Mouse (Mus musculus) neural tube, embryonic 11.5 days (tissue): ENCODE measurements at regions not wholly inside any gene's neighbourhood (a gene's known extent, or its start where the extent isn't known, plus 50 kb on each side); places are given as distances from the start of the nearest gene placed in this dataset.

ENCODE experiments used
- ATAC-seq: fragments of 200-750 bp; cut with Nextera tagmentation; 2 replicates; pipeline ENCODE4 v1.8.0; 2017; ENCODE audit warnings: moderate number of reproducible peaks, mild to moderate bottlenecking, moderate TSS enrichment, moderate library complexity; ENCODE audit not compliant: insufficient read depth, low FRiP score, low TSS enrichment
- DNase-seq: peaks from one replicate; pipeline ENCODE4 v3.0.0-alpha.2; 2015; ENCODE audit warnings: low spot score
- H3K27ac ChIP-seq: fragments of 300-500 bp; sonication (generic); 2 replicates; pipeline ENCODE4 v1.5.1; 2014; ENCODE audit warnings: low read depth, mild to moderate bottlenecking, low read length
- H3K27me3 ChIP-seq: fragments of 300-500 bp; sonication (generic); 2 replicates; pipeline ENCODE4 v1.6.1; 2014; ENCODE audit warnings: mild to moderate bottlenecking, low read length, mixed read lengths; ENCODE audit not compliant: control insufficient read depth, insufficient read depth
- H3K36me3 ChIP-seq: fragments of 300-500 bp; sonication (generic); 2 replicates; pipeline ENCODE4 v1.6.1; 2014; ENCODE audit warnings: mild to moderate bottlenecking, low read length, moderate library complexity, mixed read lengths; ENCODE audit not compliant: control insufficient read depth, insufficient read depth
- H3K4me1 ChIP-seq: fragments of 300-500 bp; sonication (generic); 2 replicates; pipeline ENCODE4 v1.6.1; 2014; ENCODE audit warnings: low read length, mixed read lengths; ENCODE audit not compliant: control insufficient read depth, insufficient read depth
- H3K4me2 ChIP-seq: fragments of 300-500 bp; sonication (generic); 2 replicates; pipeline ENCODE4 v1.6.1; 2014; ENCODE audit warnings: low read depth, mild to moderate bottlenecking, moderate library complexity
- H3K4me3 ChIP-seq: fragments of 300-500 bp; sonication (generic); 2 replicates; pipeline ENCODE4 v1.5.1; 2014; ENCODE audit warnings: low read depth, low read length
- H3K9ac ChIP-seq: fragments of 300-500 bp; sonication (generic); 2 replicates; pipeline ENCODE4 v1.6.1; 2014; ENCODE audit warnings: mild to moderate bottlenecking, low read length
- H3K9me3 ChIP-seq: fragments of 300-500 bp; sonication (generic); 2 replicates; pipeline ENCODE4 v1.6.1; 2016; ENCODE audit warnings: low read length; ENCODE audit not compliant: control insufficient read depth
- WGBS: fragments of 180-500 bp; shearing (Covaris S2); extraction: QIAGEN DNeasy Blood & Tissue Kit; methylation state at CpG from one replicate; pipeline ENCODE4 v1.1.7; 2014; 5-methylcytosine and 5-hydroxymethylcytosine counted together

DNA sequence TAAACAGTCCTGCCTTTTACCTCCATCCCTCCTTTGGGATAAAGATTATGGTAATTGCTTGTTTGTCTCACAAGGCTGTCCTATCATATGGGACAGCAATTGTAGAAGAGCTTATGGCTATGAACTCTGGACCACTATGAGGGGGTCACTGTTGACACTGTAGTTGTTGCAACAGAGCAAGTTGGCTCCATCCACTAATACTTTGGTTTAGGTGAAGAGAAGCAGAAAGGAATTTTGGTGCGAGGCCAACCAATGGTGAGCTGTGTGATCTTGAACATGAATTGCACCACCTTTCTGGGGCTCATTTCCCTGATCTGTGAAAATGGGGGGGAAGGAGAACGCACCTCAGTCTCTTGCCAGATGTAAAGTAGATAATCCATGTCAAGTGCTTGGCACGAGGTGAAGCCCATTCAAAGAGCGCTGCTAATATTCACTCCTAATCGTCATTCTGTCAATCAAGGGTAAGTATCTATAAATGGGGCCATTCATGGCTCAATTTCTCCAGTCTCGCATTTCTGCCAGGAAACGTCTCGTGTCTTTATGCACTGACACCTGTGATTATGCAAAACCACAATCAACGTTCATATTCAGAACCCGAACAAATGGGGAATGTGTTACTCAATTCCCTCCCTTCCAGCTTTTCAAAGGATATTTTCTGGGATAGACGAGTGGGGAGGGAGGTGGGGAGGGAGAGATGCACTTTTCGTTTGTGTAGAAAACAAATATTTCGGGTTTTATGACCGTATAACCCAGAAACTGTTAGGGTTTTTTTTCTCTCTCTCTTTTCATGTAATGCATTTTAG, 133.3 kb upstream of the Jun start:
- DNase-seq = no peak
- Histone ChIP-seq H3K4me1 (no peaks in the 10 kb centered on the region), H3K27ac (no peak overlapping the region), H3K4me3 (no peak overlapping the region), H3K36me3 (no peaks in the 10 kb centered on the region), H3K9me3 (no peaks in the 10 kb centered on the region), H3K4me2 (no peak overlapping the region), H3K9ac (no peak overlapping the region), H3K27me3 (no peaks in the 10 kb centered on the region)
- 72% methylated on average over 14 of the region's 14 CpGs for WGBS
- ATAC-seq = no peak

DNA sequence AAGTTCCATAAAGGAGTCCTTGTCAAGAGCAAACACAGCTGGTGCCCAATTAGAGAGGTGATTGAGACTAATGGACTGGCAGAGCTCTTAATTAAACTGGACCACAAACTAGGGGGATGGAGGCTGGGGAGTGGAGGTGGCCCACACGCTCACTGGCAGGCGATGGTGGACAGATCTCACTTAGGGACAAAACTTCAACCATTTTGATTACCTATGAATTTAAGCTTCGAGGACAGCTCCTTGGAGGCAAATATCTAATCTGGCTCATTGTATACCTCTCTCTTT, 133.8 kb upstream of the Jun start:
- ATAC-seq (no peak), DNase-seq (no peak)
- Histone ChIP-seq H3K4me3 (no peak overlapping the region), H3K27me3 (no peaks in the 10 kb centered on the region), H3K36me3 (no peaks in the 10 kb centered on the region), H3K27ac (no peak overlapping the region), H3K4me1 (no peaks in the 10 kb centered on the region), H3K4me2 (no peak overlapping the region), H3K9me3 (no peaks in the 10 kb centered on the region), H3K9ac (no peak overlapping the region)
- 87% methylated on average over 3 of the region's 3 CpGs for WGBS

DNA sequence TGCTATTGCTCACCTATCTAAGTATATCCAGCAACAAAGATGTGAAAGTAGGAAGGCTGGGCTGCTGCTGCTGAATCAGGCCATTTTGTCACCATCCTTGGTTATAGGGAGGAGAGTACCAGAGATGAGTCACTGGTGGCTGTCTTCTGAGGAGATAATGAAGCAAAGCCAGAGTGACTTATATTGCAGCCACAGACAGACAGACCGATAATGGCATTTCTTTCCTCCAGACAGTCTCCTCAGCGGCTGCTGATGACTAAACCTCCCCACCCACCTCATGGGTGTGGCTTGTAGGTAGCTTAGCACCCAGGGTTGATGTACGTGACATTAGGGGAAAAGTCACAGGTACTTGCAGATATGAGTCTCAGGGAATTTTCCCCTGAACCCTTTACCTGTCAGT, 136.1 kb upstream of the Jun start:
- no peak overlapping the region for H3K4me3 ChIP-seq
- ATAC-seq = no peak
- 93% methylated on average over 3 of the region's 3 CpGs for WGBS

DNA sequence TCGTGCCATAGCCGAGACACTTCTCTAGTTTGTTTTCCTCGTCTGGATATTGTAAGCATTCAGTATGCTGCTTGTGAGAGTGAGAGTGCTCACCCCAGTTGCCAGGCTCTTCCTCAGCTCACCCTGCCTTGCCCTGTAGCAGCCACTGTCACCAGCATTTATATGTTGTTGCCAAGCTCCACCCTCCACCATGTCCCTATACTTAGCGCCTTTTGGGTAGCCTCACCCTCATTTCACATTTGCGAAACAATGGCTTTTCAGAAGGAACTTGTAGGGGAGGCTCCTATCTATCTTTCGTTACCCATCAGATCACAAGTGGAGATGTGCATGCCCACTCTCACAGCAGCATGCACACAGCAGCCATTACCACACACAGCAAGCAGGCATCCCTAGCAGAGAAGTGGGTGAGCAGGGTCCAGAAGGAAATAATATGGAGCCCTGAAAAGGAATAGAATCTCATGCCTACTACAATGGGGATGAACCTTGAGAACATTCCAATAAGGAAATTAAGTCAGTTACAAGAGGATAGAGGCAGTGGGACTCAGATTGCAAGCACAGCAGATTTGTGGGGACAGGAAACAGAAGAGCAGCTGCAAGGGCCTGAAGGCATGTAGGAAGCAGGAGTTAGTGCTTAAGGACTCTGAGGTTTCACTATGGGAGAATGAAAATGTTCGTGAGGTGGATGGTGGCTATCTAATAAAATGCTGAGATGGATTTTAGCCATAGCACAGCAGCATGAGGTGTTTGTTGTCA, 139.8 kb upstream of the Jun start:
- Histone ChIP-seq H3K4me2 (no peak overlapping the region), H3K36me3 (no peaks in the 10 kb centered on the region), H3K9ac (no peak overlapping the region), H3K27ac (no peak overlapping the region), H3K9me3 (no peaks in the 10 kb centered on the region), H3K27me3 (no peaks in the 10 kb centered on the region), H3K4me1 (no peaks in the 10 kb centered on the region), H3K4me3 (no peak overlapping the region)
- DNase-seq = no peak
- ATAC-seq = no peak
- WGBS = 84% methylated on average over 7 of the region's 7 CpGs

More for the DNA sequence above, 136.1 kb upstream of the Jun start:
- Histone ChIP-seq H3K27ac (no peak overlapping the region), H3K9me3 (no peaks in the 10 kb centered on the region), H3K36me3 (no peaks in the 10 kb centered on the region), H3K9ac (no peak overlapping the region), H3K4me2 (no peak overlapping the region), H3K4me1 (no peaks in the 10 kb centered on the region), H3K27me3 (no peaks in the 10 kb centered on the region)
- no peak for DNase-seq

DNA sequence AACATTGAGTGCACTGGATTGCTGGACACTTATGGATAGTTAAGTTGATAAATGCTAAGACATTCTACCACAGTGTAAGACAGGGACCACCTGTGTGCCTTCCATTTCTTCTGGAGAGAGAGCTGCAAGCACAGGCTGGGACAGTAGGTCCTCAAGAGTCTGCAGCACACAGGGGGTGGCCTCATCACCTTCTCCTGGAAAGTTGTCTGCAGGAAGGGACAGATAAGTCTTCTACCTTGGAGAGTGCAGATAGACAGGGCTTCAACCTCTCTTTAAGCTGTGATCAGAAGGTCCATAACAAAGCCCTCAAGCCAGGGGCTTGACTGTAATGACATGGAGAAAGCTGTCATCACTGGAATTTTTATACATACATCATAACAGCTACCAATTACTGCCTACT, 140.5 kb upstream of the Jun start:
- no peak overlapping the region for H3K27ac ChIP-seq
- no peaks in the 10 kb centered on the region for H3K36me3 ChIP-seq
- H3K4me3 ChIP-seq = no peak overlapping the region
- H3K4me1 ChIP-seq = no peaks in the 10 kb centered on the region
- DNase-seq (no peak), ATAC-seq (no peak)
- H3K4me2 ChIP-seq = no peak overlapping the region
- no peaks in the 10 kb centered on the region for H3K27me3 ChIP-seq
- H3K9me3 ChIP-seq = no peaks in the 10 kb centered on the region
- H3K9ac ChIP-seq = no peak overlapping the region

DNA sequence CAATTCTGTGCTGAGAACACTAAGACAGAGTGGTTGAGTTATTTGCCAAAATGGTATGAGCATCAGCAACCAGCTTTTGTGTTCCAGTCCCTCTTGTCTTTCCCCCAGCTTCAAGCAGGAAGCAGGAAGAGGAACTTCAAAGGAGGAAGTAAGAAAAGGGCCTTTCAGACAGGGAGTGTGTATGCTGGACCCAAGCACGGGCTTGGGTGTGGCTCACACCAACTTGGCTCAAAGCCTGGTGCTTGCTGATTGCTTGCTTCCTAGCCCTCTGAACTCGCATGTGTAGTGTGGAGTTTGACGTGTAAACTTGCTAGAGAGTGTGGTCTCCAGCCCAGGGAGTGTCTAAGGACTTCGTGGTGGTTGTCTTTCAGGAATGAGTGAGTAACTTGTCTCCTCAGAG, 141.0 kb upstream of the Jun start:
- no peaks in the 10 kb centered on the region for H3K36me3 ChIP-seq
- H3K27me3 ChIP-seq = no peaks in the 10 kb centered on the region
- 70% methylated on average over 4 of the region's 4 CpGs for WGBS
- H3K4me3 ChIP-seq = no peak overlapping the region
- DNase-seq (no peak), ATAC-seq (no peak)
- H3K27ac ChIP-seq = no peak overlapping the region
- no peak overlapping the region for H3K9ac ChIP-seq
- H3K4me1 ChIP-seq = no peaks in the 10 kb centered on the region
- H3K9me3 ChIP-seq = no peaks in the 10 kb centered on the region
- no peak overlapping the region for H3K4me2 ChIP-seq

DNA sequence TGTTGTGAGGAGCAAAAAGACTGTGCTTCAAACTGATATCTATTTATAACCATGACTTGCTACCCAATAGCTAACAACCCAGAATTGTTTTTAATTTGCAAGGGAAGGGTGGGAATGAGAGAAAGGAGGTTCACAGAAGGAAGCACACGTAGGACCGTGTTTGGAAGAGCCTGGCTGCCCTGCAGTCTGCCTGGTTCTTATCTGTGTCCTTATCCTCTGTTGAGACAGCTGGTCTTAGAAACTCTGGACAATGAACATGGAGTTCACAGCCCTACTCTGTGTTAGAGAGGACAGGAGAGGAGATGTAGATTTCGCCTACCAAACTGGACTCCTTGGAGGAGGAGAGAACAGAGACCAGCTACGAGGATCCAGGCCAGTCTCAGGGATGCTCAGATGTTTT, 141.5 kb upstream of the Jun start:
- no peak for DNase-seq
- Histone ChIP-seq H3K9ac (no peak overlapping the region), H3K4me2 (no peak overlapping the region), H3K36me3 (no peaks in the 10 kb centered on the region), H3K4me1 (no peaks in the 10 kb centered on the region), H3K9me3 (no peaks in the 10 kb centered on the region), H3K4me3 (no peak overlapping the region), H3K27ac (no peak overlapping the region), H3K27me3 (no peaks in the 10 kb centered on the region)
- 89% methylated on average over 4 of the region's 4 CpGs for WGBS
- ATAC-seq = no peak

DNA sequence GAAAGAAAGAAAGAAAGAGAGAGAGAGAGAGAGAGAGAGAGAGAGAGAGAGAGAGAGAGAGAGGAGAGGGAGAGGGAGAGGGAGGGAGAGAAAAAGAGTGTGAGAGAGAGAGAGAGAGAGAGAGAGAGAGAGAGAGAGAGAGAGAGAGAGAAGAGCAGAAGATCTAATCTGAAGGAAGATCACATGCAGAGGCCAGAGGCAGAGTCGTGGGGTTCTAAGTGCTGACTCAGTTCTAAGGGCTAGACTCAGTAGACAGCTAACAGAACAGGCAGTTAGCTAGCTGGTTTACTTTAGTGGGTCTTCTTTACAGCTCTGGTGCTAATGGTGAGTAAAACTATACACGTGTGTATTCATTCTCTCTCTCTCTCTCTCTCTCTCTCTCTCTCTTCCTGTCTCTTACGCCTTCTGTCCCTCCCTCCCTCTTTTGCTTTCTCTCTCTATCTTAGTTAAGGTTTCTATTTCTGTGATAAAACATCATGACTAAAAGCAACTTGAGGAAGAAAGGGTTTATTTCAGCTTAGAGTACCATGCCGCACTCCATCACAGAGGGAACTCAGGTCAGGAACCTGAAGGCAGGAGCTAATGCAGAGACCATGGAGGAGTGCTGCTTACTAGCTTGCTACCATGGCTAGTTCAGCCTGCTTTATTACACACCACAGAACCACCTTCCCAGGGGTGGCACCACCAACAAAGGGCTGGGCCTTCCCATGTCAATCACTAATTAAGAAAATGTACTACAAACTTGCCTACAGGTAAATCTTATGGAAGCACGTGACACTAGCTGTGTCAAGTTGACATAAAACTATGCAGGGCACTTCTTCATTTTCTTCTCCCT, 142.8 kb upstream of the Jun start:
- 85% methylated on average over 5 of the region's 5 CpGs for WGBS
- no peak for DNase-seq

More for the DNA sequence above, 142.8 kb upstream of the Jun start:
- no peaks in the 10 kb centered on the region for H3K27me3 ChIP-seq
- H3K36me3 ChIP-seq = no peaks in the 10 kb centered on the region
- H3K4me2 ChIP-seq = no peak overlapping the region
- H3K27ac ChIP-seq = no peak overlapping the region
- no peaks in the 10 kb centered on the region for H3K4me1 ChIP-seq
- no peak overlapping the region for H3K4me3 ChIP-seq
- H3K9me3 ChIP-seq = no peaks in the 10 kb centered on the region
- no peak overlapping the region for H3K9ac ChIP-seq
- no peak for ATAC-seq
